Mouse (Mus musculus): ENCODE measurements at regions not wholly inside any gene's neighbourhood (a gene's known extent, or its start where the extent isn't known, plus 50 kb on each side); places are given as distances from the start of the nearest gene placed in this dataset.
"Not testable (repeated sequence)": the region's sequence is repeated elsewhere in the genome, so short reads cannot be mapped to it uniquely, and the experiment has no call there.

DNA sequence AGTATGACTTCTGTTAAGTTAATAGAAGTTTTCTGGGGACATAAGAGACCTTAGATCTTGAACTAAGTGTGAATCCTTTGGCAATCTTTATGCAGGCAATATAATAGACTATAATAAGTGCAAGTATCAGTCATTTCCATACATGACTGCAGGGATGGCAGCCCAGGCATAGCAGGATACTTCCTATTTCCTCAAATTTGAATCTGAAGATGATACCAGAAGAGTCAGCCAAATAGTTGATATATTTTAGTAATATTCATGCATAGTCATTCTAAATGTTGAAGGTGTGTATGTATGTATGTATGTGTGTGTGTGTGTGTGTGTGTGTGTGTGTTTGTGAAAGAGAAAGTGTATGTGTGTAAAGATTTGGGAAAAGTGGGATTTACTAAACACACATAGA, 64.3 kb downstream of the Prl2c2 start:
- not testable (repeated sequence) for H3K4me1 ChIP-seq; ATAC-seq (ENCODE audit: borderline replicate concordance, extremely low read depth, low FRiP score, low TSS enrichment); H3K4me2 ChIP-seq; H3K27ac ChIP-seq; H3K9ac ChIP-seq; H3K36me3 ChIP-seq; H3K4me3 ChIP-seq; H3K27me3 ChIP-seq
- H3K9me3 ChIP-seq = peaks cover 12% of the 10 kb centered on the region

GRCm38 (mm10) chr13:12935103-12935502, 70.1 kb downstream of the Prl2c2 start:
- H3K4me1 ChIP-seq; H3K27me3 ChIP-seq; H3K36me3 ChIP-seq; H3K4me3 ChIP-seq; H3K9ac ChIP-seq; H3K4me2 ChIP-seq; ATAC-seq (ENCODE audit: borderline replicate concordance, extremely low read depth, low FRiP score, low TSS enrichment); H3K27ac ChIP-seq: not testable (repeated sequence)
- H3K9me3 ChIP-seq = peaks cover 26% of the 10 kb centered on the region
- WGBS = 2% methylated on average over 1 of the region's 1 CpGs

DNA sequence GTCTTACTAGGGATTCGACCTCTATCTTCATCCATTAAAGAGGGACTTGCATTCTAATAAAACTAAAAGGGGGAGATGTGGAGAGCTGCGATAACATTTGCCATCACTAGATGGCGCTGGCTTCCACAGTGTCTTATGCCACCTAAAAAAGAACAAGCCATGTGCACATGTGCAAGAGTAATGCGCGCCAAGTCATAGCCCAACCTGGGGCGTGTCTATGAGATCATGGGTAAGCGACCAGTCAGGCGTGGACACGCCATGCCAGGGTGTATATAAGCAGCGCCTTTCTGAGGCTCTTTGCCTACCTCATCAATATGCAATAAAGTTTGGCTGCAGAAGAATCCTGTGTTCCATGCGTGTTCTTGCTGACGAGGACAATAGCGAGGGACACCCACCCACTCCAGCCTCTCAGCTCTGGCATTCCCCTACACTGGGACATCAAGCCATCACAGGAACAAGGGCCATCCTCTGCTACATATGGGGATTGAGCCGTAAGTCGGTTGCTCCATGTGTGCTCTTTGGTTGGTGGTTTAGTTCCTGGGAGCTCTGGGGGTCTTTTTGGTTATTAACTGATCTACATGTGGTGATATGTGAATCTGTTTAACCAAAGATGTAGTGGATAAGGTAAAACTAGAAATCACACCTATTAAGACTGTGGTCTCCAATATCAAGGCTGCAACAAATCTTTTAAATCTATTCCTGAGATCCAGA, 73.1 kb downstream of the Prl2c2 start:
- not testable (repeated sequence) for H3K27me3 ChIP-seq

DNA sequence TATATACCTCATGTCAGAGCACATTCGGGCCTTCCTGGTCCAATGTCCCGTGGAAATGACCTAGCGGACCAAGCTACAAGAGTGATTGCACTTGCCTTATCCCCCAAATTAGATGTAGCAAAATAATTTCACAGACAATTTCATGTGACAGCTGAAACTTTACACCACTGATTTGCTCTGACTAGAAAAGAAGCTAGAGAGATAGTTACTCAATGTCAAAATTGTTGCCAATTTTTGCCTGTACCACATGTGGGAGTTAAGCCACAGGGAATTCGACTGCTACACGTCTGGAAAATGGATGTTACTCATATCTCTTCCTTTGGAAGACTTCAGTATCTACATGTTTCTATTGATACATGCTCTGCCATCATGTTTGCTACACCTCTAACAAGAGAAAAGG, 74.6 kb downstream of the Prl2c2 start:
- Histone ChIP-seq H3K4me1 (no peaks in the 10 kb centered on the region), H3K4me3 (no peak overlapping the region), H3K27ac (no peak overlapping the region), H3K27me3 (no peaks in the 10 kb centered on the region), H3K9ac (no peak overlapping the region), H3K9me3 (peaks cover 59% of the 10 kb centered on the region), H3K36me3 (no peaks in the 10 kb centered on the region), H3K4me2 (no peak overlapping the region)
- ATAC-seq (ENCODE audit: borderline replicate concordance, extremely low read depth, low FRiP score, low TSS enrichment) = no peak
- WGBS = 76% methylated on average over 5 of the region's 5 CpGs

More for the DNA sequence above, 73.1 kb downstream of the Prl2c2 start:
- H3K9ac ChIP-seq; H3K4me2 ChIP-seq; H3K27ac ChIP-seq; H3K36me3 ChIP-seq; H3K4me3 ChIP-seq; H3K4me1 ChIP-seq; ATAC-seq (ENCODE audit: borderline replicate concordance, extremely low read depth, low FRiP score, low TSS enrichment): not testable (repeated sequence)
- peaks cover 44% of the 10 kb centered on the region for H3K9me3 ChIP-seq
- WGBS = 82% methylated on average over 15 of the region's 15 CpGs

GRCm38 (mm10) chr13:12929806-12930205, 75.4 kb downstream of the Prl2c2 start:
- Histone ChIP-seq H3K9ac (no peak overlapping the region), H3K4me2 (no peak overlapping the region), H3K27ac (no peak overlapping the region), H3K9me3 (peaks cover 61% of the 10 kb centered on the region), H3K27me3 (no peaks in the 10 kb centered on the region), H3K4me3 (no peak overlapping the region), H3K36me3 (no peaks in the 10 kb centered on the region), H3K4me1 (no peaks in the 10 kb centered on the region)
- ATAC-seq (ENCODE audit: borderline replicate concordance, extremely low read depth, low FRiP score, low TSS enrichment) = no peak
- 89% methylated on average over 5 of the region's 5 CpGs for WGBS

GRCm38 (mm10) chr13:12927587-12928345, 77.4 kb downstream of the Prl2c2 start:
- WGBS = 89% methylated on average over 15 of the region's 15 CpGs
- no peaks in the 10 kb centered on the region for H3K27me3 ChIP-seq
- no peaks in the 10 kb centered on the region for H3K4me1 ChIP-seq
- ATAC-seq (ENCODE audit: borderline replicate concordance, extremely low read depth, low FRiP score, low TSS enrichment) = no peak
- H3K4me2 ChIP-seq = no peak overlapping the region
- H3K27ac ChIP-seq = no peak overlapping the region
- H3K36me3 ChIP-seq = no peaks in the 10 kb centered on the region
- H3K9ac ChIP-seq = no peak overlapping the region
- no peak overlapping the region for H3K4me3 ChIP-seq
- H3K9me3 ChIP-seq = peaks cover 61% of the 10 kb centered on the region

DNA sequence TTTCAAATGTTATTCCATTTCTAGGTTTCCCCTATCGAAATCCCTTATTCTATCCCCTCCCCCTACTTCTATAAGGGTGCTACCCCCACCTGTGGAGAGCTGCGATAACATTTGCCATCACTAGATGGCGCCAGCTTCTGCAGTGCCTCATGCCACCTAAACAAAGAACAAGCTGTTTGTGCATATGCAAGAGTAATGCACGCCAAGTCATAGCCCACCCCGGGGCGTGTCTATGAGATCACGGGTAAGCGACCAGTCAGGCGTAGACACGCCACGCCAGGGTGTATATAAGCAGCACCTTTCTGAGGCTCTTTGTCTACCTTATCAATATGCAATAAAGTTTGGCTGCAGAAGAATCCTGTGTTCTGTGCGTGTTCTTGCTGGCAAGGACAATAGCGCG, 79.6 kb downstream of the Prl2c2 start:
- WGBS = 88% methylated on average over 14 of the region's 14 CpGs
- Histone ChIP-seq H3K9ac (no peak overlapping the region), H3K4me3 (no peak overlapping the region)

GRCm38 (mm10) chr13:12912902-12913301, 92.3 kb downstream of the Prl2c2 start:
- no peak for ATAC-seq (ENCODE audit: borderline replicate concordance, extremely low read depth, low FRiP score, low TSS enrichment)
- no peaks in the 10 kb centered on the region for H3K27me3 ChIP-seq
- H3K4me2 ChIP-seq = no peak overlapping the region
- H3K4me3 ChIP-seq = no peak overlapping the region
- peaks cover 24% of the 10 kb centered on the region; the same call in 1 of the 2 replicates for H3K9me3 ChIP-seq
- no peaks in the 10 kb centered on the region for H3K4me1 ChIP-seq
- no peak overlapping the region for H3K27ac ChIP-seq
- H3K9ac ChIP-seq = no peak overlapping the region
- H3K36me3 ChIP-seq = no peaks in the 10 kb centered on the region
- WGBS = 79% methylated on average over 5 of the region's 5 CpGs

More for the DNA sequence above, 79.6 kb downstream of the Prl2c2 start:
- Histone ChIP-seq H3K27ac (no peak overlapping the region), H3K36me3 (no peaks in the 10 kb centered on the region), H3K4me2 (no peak overlapping the region), H3K4me1 (no peaks in the 10 kb centered on the region), H3K9me3 (peaks cover 51% of the 10 kb centered on the region), H3K27me3 (no peaks in the 10 kb centered on the region)
- peak; percentile 60 for ATAC-seq (ENCODE audit: borderline replicate concordance, extremely low read depth, low FRiP score, low TSS enrichment)

DNA sequence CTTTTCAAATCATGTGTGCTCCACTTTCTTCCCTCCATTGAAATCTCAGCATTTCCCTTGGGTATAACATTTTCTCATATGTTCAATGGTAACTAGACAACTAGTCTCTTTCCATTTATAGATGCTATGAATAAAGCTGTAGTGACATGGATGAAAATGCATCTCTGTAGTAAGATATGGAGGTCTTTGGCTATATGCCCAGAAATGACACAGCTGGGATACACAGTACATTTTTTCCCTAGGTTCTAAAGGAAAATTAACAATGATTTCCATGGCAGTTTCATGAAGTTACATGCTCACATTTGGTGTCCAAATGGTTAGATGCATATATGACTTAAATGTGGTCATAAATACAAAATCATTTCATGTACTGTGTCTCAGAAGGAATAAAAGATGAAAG, 99.0 kb downstream of the Prl2c2 start:
- H3K4me3 ChIP-seq = no peak overlapping the region
- no peak overlapping the region for H3K9ac ChIP-seq
- H3K4me1 ChIP-seq = no peaks in the 10 kb centered on the region
- H3K4me2 ChIP-seq = no peak overlapping the region
- H3K9me3 ChIP-seq = peaks cover 19% of the 10 kb centered on the region; the same call in 1 of the 2 replicates
- no peaks in the 10 kb centered on the region for H3K36me3 ChIP-seq
- H3K27ac ChIP-seq = no peak overlapping the region
- H3K27me3 ChIP-seq = no peaks in the 10 kb centered on the region
- ATAC-seq (ENCODE audit: borderline replicate concordance, extremely low read depth, low FRiP score, low TSS enrichment) = no peak

GRCm38 (mm10) chr13:12889631-12890030, 89.8 kb upstream of the Prl2c3 start:
- WGBS = 85% methylated on average over 20 of the region's 20 CpGs
- ATAC-seq (ENCODE audit: borderline replicate concordance, extremely low read depth, low FRiP score, low TSS enrichment); H3K9ac ChIP-seq: not testable (repeated sequence)

DNA sequence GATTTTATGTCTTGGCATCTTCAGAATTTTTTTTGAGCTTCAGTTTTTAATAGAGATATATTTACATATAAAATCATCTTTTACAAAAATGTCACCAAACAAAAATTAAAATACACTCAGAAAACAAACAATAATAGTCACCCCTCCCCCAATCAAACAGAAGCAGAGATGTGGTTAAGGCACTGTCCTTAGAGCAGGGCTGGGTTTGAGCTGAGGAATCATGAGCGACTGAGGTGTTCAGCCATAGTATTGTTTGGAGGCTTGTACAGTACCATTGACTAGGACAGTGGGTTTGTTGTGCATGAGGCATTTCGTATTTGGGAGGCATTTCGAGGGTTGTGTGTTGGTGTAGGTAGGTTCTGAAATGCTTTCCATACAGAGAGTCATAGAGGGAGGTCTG, 79.6 kb upstream of the Prl2c3 start:
- 67% methylated on average over 3 of the region's 3 CpGs for WGBS
- not testable (repeated sequence) for H3K36me3 ChIP-seq
- peaks cover 15% of the 10 kb centered on the region; the same call in 1 of the 2 replicates for H3K9me3 ChIP-seq

More at GRCm38 (mm10) chr13:12889631-12890030, 89.8 kb upstream of the Prl2c3 start:
- H3K27me3 ChIP-seq, H3K36me3 ChIP-seq, H3K4me1 ChIP-seq, H3K4me3 ChIP-seq, H3K27ac ChIP-seq, H3K4me2 ChIP-seq: not testable (repeated sequence)
- H3K9me3 ChIP-seq = peaks cover 12% of the 10 kb centered on the region; the same call in 1 of the 2 replicates

DNA sequence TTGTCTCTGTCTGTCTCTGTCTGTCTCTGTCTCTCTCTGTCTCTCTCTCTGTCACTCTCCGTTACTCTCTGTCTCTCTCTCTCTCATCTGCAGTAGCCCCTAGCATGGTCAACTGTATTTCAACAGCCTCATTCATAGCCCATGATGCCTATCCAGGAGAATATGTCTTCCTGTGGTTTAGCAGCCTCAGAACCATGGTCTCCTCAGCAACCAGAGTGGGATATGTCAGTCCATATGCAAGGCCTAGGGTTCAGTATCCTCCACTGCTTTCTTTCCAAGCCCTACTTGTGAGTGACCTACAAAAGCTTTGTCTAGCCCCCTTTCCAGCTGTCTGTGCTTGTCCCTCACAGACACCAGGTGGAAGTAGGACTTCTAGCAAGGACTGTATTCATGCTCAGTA, 65.1 kb upstream of the Prl2c3 start:
- H3K9ac ChIP-seq, H3K36me3 ChIP-seq, H3K27me3 ChIP-seq, H3K9me3 ChIP-seq, H3K4me1 ChIP-seq, H3K4me2 ChIP-seq, H3K27ac ChIP-seq, H3K4me3 ChIP-seq: not testable (repeated sequence)
- ATAC-seq (ENCODE audit: borderline replicate concordance, extremely low read depth, low FRiP score, low TSS enrichment) = peak; percentile 53
- WGBS = 84% methylated on average over 1 of the region's 1 CpGs

More for the DNA sequence above, 79.6 kb upstream of the Prl2c3 start:
- H3K4me3 ChIP-seq, H3K9ac ChIP-seq, H3K4me2 ChIP-seq, H3K4me1 ChIP-seq, H3K27me3 ChIP-seq, H3K27ac ChIP-seq: not testable (repeated sequence)
- 0 out of 2 replicates have a peak, but pooled peaks have one; percentile 32 for ATAC-seq (ENCODE audit: borderline replicate concordance, extremely low read depth, low FRiP score, low TSS enrichment)

Data from lung, embryonic 15.5 days (tissue).